Mouse (Mus musculus) fat pad, adult 2 months (tissue): Measurements from ENCODE around the gene Sirt4.

Source experiments
- DNase-seq: peaks from one replicate; pipeline ENCODE4 v3.0.0-alpha.2; 2011; ENCODE audit warnings: low read depth, low spot score; ENCODE audit errors: extremely low read depth

Gene Sirt4

GRCm38 (mm10) chr5:115493441-115493840, 8.9 kb upstream of the Sirt4 start:
- no peak for DNase-seq

DNA sequence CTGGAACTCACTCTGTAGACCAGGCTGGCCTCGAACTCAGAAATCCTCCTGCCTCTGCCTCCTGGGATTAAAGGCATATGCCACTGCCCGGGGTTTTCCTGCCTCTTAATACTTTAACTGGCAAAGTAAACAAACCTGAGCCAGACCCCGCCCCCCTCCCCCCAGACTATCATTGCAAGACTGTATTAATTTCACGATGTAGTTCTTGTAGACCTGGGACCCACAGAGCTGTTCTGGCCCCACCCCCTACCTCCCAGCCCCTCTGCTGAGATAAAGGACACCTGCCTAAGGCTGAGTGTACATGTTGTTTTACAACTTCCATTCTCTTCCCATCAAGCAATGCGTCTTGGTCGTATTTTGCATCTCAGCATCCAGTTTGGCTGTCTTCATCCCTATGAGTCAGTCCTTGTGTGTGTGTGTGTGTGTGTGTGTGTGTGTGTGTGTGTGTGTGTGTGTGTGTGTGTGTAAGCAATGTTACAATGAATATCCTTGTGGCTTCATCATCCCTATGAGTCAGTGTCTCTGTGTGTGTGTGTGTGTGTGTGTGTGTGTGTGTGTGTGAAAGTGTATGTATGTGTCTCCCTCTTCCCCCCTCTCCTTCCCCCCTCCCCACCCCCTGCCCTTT, 8.3 kb upstream of the Sirt4 start:
- no peak for DNase-seq

GRCm38 (mm10) chr5:115491771-115492322, 7.3 kb upstream of the Sirt4 start:
- no peak for DNase-seq

DNA sequence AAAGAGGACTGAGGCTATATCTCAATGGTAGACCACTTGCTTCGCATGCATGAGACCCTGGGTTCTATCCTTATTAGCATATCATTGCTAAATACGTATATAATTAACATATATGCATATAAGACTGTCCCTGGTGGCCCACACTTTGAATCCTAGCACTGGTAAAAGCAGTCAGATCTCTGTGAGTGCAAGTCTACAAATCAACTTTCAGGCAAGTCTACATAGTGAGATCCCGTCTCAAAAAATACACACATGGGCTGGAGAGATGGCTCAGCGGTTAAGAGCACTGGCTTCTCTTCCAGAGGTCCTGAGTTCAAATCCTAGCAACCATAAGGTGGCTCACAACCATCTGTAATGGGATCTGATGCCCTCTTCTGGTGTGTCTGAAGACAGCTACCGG, 6.6 kb upstream of the Sirt4 start:
- no peak for DNase-seq

DNA sequence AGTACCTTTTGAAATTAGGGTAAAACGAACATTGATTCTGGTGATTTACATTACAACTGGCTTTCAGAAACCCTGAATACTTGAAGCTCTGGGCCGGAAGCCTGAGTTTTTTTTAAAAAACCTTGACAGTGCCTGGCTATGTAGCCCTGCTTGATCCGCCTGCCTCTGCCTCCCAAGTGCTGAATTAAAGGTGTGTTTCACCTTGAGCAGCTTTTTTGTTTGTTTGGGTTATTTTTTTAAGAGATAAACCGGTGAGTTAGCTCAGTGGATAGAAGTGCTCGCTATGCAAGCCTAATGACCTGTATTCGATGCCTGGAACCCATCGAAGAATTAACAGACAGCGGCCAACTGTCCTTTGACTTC, 6.1 kb upstream of the Sirt4 start:
- DNase-seq: no peak

GRCm38 (mm10) chr5:115489699-115490637, 5.4 kb upstream of the Sirt4 start:
- DNase-seq: no peak

DNA sequence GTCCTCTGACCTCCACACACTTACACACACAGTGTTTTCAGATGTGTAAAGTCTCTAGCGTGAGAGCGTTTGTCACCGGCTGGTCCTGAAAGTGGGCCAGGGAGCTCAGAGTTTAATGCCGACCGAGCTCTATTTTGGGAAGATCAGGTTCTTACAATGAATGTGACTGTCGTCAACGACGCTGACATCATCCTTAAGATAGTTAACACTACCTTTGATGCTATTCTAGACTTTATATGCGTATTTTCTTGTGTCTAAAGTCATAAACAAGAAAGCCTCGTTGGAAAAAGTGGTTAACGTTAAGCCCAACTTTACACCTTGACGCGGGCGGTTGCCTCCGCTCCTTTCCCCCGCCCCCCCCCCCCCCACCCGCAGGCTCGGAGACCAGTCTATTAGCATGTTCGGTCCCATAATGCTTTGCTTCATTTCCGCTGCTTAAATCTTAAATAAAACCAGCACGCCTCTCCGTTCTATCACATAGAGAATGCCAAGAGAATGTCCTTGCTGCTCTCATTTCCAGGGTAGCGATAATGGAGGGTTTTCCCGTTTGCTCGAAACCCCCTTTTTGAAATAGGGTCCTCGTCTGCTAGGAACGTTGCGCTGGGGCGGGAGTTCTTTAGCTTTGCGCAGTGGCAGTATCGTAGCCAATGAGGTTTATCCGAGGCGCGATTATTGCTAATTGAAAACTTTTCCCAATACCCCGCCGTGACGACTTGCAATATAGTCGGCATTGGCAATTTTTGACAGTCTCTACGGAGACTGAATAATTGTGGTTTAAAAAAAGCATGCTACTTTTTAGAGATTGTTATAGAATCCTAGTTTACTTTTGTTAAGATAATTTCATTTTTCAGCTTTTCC, 4.5 kb upstream of the Sirt4 start:
- no peak for DNase-seq

DNA sequence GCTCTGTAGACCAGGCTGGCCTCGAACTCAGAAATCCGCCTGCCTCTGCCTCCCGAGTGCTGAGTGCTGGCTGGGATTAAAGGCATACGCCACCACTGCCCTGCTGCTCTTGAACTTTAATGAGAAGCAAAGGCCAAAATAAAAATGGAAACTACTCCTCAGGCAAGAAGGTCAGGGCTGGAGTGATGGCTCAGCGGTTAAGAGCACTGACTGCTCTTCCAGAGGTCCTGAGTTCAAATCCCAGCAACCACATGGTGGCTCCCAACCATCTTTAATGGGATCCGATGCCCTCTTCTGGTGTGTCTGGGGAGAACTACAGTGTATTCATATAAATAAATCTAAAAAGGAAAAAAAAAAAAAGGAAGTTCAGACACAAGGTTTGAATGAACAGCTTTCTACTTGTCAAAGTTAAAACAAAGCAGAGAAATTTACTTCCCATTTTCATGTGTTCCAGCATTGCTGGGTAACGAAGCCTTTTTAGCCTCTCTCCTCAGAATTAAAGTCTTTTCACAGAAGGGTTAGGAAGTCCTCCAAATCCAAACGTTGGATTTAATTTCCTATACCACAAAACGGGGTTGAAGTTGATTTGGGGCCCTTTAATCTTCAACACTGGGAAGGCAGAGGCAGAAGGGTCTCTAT, 3.5 kb upstream of the Sirt4 start:
- no peak for DNase-seq

- no peak for DNase-seq
These were observed 2.8 kb upstream of the Sirt4 start for GRCm38 (mm10) chr5:115487353-115487752.

DNA sequence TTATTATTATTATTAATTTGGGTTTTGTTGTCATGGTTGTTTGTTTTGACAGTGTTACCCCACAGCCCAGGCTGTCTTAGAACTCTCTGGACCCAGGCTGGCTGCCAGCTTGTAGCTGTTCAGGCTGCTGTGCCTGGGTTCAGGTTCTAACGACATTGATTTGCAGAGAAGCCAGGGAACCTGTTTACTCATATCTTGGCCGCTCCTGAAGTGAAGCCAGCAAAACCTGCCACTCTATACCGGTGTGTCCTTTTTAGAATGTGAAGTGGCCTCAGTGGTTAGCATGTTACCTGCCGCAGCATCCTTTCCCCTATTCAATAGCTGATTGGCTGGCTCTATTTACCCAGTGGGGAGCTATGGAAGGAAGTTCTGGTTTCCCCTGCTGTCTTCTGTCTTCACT, 2.2 kb upstream of the Sirt4 start:
- DNase-seq: no peak

DNA sequence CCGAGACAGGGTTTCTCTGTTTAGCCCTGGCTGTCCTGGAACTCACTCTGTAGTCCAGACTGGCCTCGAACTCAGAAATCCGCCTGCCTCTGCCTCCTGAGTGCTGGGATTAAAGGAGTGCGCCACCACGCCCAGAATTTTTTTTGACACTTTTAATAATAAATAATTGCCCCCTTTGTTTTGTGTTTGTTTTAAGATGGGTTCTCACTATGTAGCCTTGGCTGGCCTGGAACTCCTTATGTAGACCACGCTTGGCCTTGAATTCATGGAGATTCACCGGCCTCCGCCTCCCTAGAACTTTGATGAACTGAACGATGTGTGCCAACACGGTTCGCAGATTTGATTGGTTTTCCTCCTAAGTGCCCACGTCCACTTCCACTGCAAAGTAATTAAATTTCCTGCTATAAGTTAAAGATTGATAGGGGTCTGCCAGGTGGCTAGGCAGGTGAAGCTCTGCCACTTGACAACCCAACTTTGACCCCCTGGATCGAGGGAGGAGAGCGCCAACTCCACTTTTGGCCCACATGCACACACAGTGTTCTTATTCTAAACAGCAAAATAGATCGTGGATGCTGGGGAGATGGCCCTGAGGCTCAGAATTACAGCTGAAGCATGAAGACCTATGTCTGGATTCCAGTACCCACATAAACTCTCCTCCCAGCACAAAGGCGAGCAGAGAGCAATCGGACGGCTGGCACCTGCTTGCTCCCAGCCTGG, 1.1 kb upstream of the Sirt4 start:
- DNase-seq: no peak

- no peak for DNase-seq
These were observed 471 bp upstream of the Sirt4 start for GRCm38 (mm10) chr5:115484996-115485395.

GRCm38 (mm10) chr5:115483385-115483784, 1.1 kb downstream of the Sirt4 start:
- DNase-seq: no peak

DNA sequence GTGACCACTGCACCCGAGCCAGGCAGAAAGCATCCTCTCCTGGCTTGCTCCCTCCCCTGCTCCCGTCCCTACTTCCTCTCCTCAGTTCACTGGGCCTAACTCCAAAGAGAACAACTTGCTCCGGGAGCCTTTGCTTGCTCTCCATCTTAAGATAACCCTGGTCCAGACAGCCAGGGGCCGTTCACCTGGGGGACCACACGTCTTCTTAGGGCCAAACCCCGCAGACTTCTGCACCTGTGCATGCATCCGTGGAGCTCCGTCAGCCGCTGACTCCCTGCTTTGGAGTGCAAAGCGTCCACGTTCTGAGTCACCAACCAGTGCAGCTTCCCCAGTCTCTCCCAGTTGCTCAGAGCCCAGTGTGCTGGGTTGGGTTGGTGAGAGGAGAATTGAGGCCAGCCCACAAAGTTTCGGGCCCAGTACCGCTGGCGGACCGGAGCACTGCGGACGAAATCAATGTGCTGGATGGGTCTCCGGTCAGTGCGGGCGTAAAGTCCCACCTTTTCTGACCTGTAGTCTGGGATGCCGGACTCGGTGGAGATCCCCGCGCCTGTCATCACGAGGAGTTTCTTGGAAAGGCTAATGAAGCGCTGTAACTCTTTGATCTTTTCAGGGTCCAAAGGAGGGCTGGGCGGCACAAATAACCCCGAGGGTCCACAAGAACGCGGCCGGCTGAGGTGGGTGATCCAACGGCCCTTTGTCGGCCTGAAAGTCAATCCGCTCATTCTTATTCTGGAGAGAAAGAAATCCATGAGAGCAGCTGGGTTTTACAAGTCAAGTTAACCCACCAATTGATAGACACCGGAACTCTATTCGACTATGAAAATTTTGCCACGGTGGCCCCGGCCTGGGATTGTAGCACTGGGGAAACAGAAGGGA, 1.9 kb downstream of the Sirt4 start:
- DNase-seq: no peak

DNA sequence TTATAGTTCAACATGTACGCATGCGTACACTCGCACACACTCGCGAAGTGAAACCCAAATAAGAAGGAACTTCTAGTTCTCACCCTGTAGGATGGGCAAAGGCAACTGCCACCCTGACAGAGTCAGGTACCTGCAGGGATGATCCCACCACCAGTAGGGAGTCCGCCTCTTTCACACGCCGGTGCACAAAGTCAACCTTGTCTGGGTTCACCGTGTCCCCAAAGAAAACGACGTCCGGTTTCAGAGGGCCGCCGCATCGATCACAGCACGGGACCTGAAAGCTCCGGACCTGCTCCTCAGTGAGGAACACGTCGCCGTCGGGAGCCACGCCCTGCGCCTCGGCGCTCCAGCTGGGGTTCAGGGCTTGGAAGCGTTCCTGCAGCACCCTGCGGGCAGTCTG, 4.4 kb downstream of the Sirt4 start:
- DNase-seq: no peak

- DNase-seq: no peak
These were observed 5.0 kb downstream of the Sirt4 start for GRCm38 (mm10) chr5:115479561-115479960.

GRCm38 (mm10) chr5:115476107-115476727, 8.3 kb downstream of the Sirt4 start:
- no peak for DNase-seq

GRCm38 (mm10) chr5:115475337-115476106, 9.0 kb downstream of the Sirt4 start:
- no peak for DNase-seq
